Mouse (Mus musculus) layer of hippocampus, adult 11-12 months (tissue): Measurements from ENCODE around the gene Cdh24.
A peak's percentile ranks its signal among the peaks of the same experiment; 100 is the strongest.

Experiments used
- DNase-seq: peaks from one replicate; pipeline ENCODE4 v3.0.0; 2022; ENCODE audit warnings: low spot score

Gene Cdh24

DNA sequence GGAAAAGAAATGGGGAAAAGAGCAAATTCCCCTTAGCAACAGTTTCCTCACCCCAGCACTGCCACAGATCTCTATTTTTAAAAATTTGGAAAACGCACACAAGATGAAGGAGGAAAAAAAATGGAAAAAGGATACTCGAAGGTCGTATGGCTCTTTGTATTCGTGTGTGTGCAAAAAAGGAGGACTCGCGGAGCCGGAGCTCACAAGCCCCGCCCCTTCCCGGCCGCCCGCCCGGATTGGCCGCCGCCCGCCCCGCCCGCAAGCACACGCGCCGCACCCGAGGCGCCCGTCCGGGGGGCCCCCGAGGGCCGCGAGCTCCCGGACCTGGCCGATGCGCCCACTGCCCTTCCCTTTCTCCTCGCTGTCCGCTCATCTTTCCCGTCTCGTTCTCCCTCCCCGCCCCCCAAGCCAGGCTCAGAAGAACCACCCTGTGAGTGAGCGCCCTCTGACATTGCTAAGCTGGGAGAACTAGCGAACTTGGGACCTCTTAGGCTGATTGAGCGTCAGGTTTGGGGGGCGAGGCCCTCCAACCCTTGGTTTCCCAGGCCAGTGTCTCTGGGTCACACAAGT is 35.3 kb downstream of the Cdh24 start, which contains the start of gene 4931414P19Rik:
Gene 4931414P19Rik (minus strand): TSS at position 242 of the 570 bp plus-strand sequence.
- DNase-seq, result peak; percentile 64

DNA sequence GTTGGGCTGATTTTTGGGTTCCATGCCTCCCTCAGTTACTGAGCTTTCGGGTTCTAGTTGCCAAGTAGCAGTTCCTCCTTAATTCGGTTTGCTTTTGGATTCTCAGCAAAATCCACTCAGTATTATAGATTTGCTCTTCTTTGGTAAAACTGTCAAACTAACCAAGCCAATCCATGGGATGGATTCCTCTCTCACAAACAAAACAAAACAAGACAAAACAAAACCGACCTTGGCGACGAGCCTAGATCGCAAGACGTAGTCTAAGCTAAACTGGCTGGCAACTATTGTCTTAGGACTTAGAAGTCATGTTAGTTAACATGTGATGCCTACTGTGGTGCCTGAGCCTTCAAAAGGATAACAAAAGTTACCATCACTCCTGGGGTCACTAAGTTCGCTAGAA is 37.5 kb downstream of the Cdh24 start:
- no peak for DNase-seq

DNA sequence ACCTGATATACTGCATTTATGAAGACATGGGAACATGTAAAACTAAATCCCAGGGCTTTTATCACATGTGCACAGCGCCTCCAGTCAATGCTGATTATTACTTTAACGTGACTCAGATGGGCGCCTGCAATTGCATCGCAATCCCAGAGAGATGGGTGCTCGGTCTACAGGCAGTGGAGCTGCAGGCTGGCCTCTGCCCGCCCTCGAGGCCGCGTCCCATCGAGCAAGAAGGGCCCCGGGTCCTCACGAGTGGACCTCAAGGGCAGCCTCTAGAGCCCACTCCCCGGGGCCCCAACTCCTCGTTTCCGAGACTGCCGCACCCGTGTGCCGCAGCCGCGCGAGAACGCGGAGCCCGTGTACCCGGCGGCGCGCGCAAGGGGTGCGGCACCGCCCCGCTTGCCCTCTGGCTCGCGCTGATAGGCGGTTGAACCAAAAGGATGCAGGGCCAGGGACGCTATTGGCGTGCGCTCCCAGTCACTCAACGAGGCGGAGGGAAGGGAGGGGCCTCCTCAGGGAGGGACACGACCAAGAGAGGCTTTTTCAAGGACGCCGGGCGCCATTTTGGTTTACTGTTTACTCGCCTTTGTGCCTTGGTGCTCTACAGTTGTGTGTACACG is 38.0 kb downstream of the Cdh24 start:
- peak; percentile 96 for DNase-seq

DNA sequence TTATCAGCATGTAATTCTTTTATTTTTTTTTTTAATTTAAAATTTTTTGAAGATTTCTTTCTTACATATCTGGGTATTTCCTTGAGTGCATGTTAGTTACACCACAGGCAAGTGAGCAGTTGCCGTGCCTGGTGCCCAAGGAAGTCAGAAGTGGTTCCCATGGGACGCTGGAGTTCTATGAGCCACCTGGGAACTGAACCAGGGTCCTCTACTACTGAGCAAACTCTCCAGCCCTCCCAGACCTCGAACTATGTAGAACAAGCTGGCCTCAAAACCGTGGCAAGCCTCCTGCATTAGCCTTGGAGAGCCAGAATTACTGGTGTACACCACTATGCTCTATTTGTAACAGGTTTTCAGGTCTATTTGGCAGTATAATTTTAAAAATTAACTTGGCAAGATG is 38.6 kb downstream of the Cdh24 start:
- no peak for DNase-seq

DNA sequence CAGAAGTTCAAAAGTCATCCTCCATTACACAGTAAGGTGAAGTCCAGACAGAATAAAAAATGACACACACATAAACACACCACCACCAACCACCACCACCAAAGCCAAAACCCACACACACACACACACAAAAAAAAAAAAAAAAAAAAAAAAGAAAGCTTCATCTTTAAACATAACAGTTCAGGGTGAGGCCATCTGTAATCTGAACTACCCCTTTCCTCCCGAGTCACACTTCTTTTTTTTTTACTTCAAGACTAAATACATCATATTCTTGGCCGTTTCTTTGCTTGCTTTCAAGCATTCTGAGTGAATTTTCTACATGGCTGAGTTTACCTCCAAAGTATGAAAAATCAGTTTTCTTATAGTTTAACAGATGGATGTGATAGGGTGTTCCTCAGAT is 39.6 kb downstream of the Cdh24 start:
- no peak for DNase-seq

DNA sequence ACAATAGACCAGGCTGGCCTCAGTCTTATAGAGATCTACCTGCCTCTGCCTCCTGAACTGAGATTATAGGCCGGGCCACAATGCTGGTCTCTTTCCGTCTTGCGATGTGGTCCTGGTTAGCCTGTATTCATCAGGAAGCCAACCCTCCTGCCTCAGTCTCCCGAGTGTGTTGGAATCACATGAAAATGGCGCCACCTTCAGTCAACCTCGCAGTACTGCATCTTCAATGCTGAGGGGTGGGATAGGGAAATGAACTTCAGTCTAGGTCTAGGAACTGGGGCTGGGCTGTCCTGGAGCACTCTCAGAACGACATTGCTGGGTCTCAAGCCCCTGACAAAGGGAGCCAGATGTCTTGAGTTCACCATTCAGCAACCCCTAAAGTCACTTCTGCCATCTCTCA is 44.1 kb downstream of the Cdh24 start:
- no peak for DNase-seq

DNA sequence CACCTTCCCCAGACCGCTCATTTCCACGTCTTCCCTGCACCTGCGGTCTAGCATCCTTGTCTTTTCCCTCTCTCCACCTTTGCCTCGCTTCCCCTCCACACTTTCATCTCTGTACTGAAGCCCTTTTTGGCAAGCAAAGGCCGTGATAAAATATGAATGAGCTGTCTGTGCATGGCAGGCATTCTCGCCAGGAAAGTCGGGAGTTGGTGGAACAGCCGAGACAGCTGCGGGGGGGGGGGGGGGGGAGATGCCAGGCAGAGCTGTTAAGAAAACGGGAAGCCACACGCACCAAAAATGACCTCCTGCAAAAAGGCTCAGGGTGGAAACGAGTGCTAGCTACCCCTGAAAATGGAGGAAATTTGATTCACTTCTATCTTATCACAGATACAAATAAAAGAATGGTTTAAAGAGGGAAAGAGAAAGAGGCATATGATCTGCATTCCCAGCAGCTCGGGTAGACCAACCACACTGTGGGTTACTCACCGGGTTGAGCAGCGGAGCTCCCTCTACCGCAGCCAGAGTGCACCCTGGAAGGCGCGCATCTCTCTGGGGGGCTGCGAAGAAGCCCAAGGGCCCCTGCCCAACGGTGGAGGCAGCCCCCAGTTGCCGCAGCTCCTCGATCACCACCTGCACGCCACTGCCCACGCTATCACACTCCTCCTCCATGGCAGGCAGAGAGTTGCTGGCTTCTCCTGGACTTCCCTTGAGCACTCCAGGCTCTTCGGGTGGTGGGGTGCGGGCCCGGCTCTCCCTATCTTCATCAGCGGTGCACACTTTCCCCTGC is 46.3 kb downstream of the Cdh24 start:
- DNase-seq, result no peak

DNA sequence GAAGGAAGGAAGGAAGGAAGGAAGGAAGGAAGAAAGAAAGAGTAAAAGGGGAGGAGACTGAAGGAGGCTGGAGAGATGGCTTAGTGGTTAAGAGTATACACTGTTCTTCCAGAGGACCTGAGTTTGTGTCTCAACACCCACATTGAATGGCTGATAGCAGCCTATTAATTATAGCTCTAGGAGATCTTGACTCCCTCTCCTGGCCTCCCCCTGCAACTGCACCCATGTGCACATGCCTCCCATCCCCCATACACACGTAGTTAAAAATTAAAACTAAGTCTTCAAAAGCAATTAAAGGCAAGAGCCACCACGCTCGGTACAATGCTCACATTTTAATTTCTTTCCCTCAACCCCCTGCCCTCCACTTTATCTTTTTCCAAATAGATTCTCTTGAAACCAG is 47.1 kb downstream of the Cdh24 start:
- no peak for DNase-seq

DNA sequence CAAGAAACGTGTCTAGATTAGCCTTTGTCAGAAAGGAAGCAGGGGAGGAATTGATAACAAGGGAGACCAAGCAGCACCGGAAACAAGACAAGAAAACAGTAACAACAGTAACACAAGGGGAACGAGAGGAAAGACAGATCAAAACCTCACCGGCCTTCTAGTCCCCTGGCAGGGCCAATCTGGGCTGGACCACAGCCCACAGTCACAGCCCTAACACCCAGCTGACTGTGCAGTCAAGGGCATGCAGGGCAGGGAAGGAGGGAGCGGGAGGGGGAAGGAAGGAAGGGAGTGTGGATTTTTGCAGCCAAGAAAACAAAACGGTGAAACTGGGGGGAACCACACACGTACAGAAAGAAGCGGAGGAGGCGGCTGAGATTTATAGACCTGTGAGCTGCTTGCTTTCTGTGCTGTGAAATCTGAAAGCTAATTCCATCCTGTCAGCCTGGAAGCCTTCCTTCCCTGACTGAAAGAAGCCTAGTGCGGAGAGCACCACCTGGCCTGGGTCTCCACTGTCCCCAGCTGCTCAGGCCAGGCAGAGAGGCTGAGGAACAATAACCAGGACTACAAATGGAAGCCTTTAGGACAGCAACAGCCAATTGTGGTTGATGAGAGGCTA is 48.7 kb downstream of the Cdh24 start:
- DNase-seq, result no peak

DNA sequence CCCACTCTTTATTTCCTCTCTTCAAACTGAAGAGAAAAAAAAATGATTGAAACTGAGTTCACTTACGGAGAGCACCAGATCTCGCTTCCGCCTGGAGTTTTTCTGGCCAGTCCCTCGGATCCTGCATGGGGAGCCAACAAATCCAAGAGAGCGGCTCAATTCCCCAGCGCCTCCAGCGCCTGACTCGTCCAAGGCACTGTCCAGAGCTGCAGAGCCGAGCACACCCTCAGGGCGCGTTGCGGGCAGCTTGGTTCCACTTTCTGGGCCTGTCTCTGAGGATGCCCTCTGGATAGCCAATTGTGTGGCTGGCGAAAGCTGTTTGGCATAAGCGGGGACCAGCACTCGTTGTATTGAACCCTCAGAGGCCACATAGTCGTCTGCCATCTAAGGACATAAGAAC is 50.1 kb downstream of the Cdh24 start:
- DNase-seq, result no peak

DNA sequence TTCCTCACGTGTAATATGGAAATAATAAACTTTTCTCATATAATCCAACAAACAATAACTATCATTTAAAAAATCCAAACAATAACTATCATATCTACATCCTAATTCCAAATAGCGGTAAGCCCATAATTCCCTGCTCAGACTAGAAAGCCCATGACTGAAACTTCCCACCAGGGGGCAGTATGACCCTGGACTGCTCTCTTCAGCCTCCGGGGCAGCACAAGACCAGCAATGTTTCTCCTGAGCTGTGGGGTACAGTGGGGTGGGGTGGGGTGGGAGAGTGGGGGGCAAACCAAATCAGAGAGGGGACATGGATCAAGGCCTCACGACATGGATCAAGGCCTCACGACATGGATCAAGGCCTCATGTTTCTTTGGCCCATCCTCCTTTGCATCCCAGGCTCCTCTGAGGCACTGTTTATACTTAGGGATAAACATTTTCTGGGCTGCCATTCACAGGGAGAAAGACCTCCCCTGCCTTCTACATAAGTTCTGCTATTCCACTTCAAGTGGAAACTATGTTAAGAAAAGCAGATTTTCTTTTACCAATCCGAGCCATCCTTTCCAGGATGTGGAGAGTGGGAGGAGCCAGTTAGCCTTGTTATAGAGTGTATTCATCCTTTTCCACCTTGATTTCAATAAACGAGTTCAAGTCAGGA is 57.4 kb downstream of the Cdh24 start:
- DNase-seq, result peak; percentile 58

DNA sequence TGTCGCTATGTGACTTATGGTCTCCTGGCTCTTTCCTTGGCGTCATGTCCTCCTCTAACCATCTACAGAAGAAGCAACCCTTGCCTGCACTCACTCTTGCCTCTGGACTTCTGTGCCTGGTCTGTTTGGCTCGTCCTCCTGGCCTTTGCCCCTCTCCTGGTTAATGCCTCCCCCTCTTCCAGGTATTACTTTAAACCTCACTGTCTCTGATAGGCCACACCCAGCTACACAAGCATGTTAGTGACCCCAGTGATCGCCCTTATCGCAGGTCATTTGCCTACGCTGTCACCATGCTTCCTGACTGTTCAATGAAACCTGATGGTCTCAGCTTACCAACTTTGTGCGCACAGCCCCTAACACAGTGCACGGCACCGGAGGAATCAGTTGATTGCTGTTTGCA is 58.6 kb downstream of the Cdh24 start:
- no peak for DNase-seq
